Mouse (Mus musculus): ENCODE measurements around the gene Slc25a1.
"Not testable (repeated sequence)": the region's sequence is repeated elsewhere in the genome, so short reads cannot be mapped to it uniquely, and the experiment has no call there.

The Slc25a1 gene

DNA sequence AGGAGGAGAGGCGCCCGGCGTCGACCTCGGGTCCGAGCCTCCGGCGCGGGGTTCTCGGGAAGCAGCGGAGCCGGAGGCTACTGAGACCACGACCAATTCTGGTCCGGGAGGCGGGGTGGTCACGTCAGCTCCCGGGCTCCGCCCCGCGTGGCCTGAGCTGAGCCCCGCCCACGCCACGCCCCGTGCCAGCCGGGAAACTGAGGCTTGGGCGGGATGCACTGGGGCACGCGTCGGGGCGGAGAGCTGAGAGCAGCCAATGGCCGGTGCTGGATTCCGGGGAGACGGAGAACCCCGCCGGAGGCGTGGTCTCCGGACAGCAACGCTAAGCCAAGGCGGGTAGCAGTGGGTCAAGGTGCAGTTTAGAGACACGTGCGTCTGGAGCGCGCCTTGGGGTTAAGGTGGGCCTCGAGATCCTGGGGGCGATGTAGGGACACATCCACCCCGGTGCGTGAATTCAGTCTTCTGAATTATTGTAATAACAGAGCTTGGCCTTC, at the start of gene Slc25a1:
Gene Slc25a1 (minus strand): TSS at position 133 of the 494 bp plus-strand sequence.
- DNase-seq (ENCODE audit: low spot score), result peak; percentile 89

- no peak for DNase-seq (ENCODE audit: low spot score)
Observed at GRCm38 (mm10) chr16:17971853-17972252, 43.8 kb upstream of the Slc25a1 start.

- no peak for DNase-seq (ENCODE audit: low spot score)
Observed at GRCm38 (mm10) chr16:17962091-17962490, 34.1 kb upstream of the Slc25a1 start.

DNA sequence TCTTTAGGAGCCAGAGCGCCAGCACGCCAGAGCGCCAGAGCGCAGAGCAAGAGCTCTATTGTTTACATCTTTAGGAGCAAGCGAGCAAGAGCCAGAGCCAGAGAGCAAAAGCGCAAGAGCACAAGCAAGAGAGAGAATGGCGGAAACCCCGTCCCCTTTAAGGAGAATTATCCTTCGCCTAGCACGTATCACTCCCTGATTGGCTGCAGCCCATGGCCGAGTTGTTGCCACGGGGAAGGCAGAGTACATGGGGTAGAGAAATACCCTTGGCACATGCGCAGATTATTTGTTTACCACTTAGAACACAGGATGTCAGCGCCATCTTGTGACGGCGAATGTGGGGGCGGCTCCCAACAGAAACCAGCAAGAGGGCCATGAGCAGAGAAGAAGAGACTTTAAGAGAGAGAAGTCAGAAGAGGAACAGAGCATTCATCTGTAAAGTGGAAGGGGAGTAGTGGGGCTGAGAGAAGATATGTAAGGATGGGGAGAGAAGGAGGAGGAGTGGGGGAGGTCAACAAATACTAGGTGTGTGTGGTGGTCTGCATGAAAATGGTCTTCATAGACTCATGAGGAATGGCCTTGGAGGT, 28.1 kb upstream of the Slc25a1 start:
- DNase-seq (ENCODE audit: low spot score), result not testable (repeated sequence)

DNA sequence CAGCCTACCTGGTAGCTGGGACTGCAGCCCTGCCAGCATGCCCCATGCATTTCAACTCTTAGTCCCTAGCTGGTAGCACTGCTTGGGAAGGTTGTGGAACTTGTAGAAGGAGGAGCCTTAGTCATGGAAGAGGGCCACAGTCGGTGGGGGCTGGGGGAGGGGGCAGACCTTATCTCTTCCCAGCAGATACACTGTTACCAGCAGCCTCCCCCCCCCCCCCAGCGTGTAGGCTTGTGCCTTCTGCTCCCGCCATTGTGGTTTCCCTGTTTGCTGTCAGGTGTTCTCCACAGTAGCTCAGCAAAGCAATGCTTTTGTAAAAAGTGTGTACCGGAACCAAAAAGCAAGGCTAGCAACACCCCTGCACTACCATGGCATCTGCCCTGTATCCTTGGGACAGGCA, 23.6 kb upstream of the Slc25a1 start:
- DNase-seq (ENCODE audit: low spot score), result no peak

DNA sequence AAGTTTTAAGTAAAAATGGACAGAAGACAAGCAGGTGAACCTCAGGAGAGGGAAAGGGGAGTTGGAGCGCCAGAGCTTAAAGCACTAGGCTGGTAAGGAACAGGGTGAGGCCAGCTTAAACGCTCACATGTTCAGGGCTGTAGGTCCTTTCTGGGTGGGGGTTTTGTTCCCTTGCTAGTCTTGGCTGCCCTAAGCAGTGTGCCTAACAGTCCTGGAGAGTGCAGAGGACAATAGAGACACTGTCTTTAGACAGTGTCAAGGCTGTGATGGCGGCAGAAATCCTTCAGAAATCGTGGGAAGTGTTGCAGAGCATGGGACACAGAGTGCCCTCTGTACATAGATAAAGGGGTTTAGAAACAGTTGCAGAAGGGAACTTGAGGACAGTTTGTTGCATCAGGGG, 22.0 kb upstream of the Slc25a1 start:
- peak; percentile 12 for DNase-seq (ENCODE audit: low spot score)

GRCm38 (mm10) chr16:17949421-17949877, 21.4 kb upstream of the Slc25a1 start:
- peak; percentile 69 for DNase-seq (ENCODE audit: low spot score)

DNA sequence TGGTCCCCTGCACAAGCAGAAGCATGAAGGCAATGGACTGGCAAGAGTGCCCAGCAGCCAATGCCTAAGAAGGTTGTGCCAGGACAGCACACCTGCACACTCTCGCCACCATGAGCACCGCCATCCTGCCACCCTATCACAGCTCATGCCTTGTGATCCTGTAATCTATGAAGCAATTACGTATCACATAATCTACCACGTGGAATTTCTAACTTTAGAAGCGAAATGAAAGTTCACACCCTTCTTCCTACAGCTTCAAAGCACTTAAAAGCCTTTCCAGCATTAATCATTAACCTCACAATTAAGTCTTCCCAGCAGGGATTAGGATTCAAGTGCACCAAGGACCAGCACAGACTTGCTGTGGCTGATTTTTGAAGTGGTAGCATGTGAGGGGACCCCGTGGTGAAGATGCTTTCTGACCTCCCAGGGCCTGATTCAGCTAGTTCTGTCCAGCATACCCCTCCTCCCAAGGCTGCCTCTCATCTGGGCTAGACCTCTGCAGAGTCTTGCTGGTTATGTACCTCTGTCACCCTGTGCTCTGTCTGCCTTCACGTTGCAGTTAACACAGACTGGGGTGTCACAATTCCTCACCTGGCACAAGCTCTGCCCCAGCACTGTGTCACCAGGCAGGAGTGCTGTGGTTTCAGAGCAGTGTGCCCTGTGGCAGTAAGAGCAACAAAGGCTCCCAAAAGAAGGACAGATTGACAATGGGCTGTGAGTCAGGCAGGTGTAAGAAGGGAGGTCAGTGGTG, 17.2 kb upstream of the Slc25a1 start:
- DNase-seq (ENCODE audit: low spot score), result no peak

DNA sequence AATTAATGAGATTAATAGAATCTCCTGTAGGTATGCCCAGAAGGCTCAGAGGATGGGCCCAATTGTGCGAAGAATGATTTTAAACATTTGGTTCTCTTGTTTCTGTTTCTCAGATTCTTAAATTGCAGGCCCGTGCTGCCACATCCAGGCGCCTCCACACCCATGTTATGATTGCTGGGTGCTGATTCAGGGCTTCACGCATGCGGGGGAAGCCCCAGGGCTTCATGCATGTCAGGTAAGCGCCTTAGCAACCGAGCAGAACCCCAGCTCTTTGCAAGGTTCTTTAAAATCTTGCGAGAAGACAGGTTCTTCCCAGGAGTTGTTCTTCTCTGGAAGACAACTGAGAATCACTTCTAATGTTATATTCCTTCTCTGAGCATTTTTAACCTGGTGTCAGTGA, 15.4 kb upstream of the Slc25a1 start:
- DNase-seq (ENCODE audit: low spot score), result no peak

DNA sequence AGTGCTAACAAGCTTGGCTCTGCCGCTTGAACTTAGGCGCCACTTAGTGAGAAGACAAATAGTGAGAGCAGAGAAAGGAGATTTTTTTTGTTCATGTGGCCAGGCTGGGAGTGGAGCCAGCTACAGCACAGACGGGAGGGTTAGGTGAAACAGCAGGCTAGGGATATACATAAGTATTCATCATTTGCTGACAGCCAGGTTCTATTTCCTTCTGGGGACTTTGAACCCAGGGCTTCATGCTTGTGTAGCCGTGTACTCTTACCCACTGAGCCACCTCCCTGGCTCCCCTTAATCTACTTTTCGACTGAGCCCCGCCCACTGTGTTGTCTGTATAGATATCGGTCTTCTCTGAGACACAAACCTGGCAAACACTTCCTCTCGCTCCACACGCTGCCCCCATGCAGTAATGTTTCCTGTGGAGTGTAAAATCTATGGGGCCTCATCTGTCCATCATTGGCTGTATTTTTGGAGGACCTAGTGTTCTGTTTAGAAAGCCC, 11.3 kb upstream of the Slc25a1 start:
- DNase-seq (ENCODE audit: low spot score), result no peak

- peak; percentile 79 for DNase-seq (ENCODE audit: low spot score)
Observed at GRCm38 (mm10) chr16:17938821-17939220, 10.8 kb upstream of the Slc25a1 start.

GRCm38 (mm10) chr16:17938187-17938586, 10.2 kb upstream of the Slc25a1 start:
- DNase-seq (ENCODE audit: low spot score), result no peak

GRCm38 (mm10) chr16:17936776-17937175, 8.8 kb upstream of the Slc25a1 start:
- DNase-seq (ENCODE audit: low spot score), result no peak

- DNase-seq (ENCODE audit: low spot score), result no peak
Observed at GRCm38 (mm10) chr16:17934445-17934910, 6.5 kb upstream of the Slc25a1 start.

DNA sequence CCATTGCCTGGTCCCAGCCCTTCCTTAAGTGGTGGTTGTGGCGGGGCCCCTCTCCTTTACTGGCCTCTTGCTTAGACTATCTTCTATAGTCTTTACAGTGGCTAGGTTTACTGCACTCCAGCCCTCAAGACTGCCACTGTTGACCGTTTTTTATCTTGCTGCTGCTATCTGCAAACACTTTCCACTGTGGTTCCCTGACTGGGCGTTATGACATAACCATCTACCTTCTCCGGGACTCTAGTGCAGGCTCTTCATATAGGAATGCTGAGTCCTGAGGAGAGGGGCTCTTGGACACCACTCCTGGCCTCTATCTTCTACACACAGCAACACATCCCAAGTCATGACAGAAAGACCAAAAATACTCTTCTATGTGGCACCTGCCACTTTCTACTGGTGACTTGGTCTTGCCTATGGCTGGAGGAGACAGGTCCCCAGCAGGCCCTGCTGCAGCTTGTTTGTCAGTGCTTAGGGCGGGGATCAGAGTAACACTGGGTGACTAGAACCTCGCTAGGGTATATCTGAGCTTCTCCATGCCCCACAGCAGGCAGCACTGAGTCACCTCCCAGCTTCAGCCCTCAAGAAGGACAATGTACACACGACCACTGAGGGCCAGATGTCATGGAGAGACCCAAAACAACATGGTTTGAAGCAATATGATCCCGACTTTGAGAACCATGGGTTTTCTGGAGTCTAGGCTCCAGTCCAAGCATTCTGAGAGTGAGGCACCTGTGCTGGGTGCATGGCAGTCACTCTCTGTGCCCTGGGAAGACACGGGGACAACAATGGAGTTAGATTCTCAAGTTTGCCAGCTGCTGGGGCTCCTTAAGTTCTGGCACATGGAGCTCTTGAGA, 5.8 kb upstream of the Slc25a1 start:
- DNase-seq (ENCODE audit: low spot score), result no peak

DNA sequence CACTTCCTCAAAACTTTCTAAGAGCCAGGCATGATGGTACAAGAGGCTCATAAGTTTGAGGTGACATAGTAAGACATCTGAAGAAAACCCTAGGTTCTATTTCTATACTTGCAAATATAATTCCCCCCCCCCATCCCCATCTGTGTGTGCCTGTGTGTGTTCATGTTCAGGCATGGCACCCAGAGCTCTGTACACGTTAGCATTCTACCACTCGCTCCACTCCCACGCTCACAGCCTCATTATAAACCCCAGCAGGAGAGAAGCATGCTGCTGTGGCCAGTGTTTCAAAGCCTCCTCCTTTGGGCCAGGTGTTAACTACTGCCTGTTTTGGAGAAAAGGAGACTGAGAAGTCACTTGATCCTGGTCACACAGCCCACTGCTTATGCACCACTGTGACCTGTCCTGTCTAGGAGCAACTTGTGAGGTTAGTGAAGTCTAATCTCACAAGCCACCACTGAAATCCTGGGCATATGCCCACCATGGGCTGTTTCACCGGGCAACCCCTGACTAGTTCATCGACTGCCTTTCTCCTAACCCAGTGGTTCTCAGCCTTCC, 4.0 kb upstream of the Slc25a1 start:
- no peak for DNase-seq (ENCODE audit: low spot score)

GRCm38 (mm10) chr16:17929631-17930030, 1.6 kb upstream of the Slc25a1 start:
- DNase-seq (ENCODE audit: low spot score), result no peak

GRCm38 (mm10) chr16:17929211-17929610, 1.2 kb upstream of the Slc25a1 start:
- DNase-seq (ENCODE audit: low spot score), result no peak

- DNase-seq (ENCODE audit: low spot score), result peak; percentile 87
Observed at GRCm38 (mm10) chr16:17928627-17929104, 647 bp upstream of the Slc25a1 start.

DNA sequence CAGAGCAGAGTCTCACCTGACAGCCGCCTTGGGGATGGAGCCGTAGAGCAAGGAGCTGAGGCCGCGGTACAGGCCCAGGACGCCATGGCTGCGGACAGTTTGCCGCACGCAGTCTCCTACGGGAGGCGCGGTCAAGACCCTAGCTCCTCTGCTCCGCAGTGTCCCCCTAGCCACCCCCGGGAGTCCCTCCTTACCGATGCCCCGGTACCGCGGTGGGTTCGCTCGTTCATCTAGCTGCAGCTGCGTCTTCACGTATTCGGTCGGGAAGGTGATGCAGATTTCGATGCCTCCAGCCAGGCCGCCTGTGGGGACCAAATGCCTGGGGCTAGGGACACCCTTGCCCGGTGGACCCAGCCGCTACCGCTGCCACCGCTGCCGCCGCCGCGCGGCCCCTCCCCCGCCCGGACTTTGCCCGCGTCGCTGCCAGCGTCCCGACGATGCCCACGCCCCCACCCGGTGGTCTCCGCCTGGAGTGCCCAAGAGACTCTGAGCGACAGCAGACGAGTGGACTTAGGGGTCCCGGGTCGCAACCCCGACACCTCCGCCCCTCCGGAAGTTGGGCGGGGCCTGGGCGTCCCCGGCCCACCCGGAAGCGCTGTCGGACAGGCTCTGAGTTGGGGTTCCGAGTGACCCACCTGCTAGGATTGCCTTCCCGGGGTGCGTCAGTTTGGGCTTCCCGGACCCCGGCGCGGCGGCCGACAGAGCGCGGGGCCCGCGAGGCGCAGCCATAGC, 502 bp downstream of the Slc25a1 start:
- peak; percentile 72 for DNase-seq (ENCODE audit: low spot score)

GRCm38 (mm10) chr16:17922163-17922538, 5.9 kb downstream of the Slc25a1 start:
- no peak for DNase-seq (ENCODE audit: low spot score)

Data from embryo, embryonic 10.5 days (tissue).